Mouse (Mus musculus): ENCODE measurements around the gene Kif15.
A peak's percentile ranks its signal among the peaks of the same experiment; 100 is the strongest.

The Kif15 gene

DNA sequence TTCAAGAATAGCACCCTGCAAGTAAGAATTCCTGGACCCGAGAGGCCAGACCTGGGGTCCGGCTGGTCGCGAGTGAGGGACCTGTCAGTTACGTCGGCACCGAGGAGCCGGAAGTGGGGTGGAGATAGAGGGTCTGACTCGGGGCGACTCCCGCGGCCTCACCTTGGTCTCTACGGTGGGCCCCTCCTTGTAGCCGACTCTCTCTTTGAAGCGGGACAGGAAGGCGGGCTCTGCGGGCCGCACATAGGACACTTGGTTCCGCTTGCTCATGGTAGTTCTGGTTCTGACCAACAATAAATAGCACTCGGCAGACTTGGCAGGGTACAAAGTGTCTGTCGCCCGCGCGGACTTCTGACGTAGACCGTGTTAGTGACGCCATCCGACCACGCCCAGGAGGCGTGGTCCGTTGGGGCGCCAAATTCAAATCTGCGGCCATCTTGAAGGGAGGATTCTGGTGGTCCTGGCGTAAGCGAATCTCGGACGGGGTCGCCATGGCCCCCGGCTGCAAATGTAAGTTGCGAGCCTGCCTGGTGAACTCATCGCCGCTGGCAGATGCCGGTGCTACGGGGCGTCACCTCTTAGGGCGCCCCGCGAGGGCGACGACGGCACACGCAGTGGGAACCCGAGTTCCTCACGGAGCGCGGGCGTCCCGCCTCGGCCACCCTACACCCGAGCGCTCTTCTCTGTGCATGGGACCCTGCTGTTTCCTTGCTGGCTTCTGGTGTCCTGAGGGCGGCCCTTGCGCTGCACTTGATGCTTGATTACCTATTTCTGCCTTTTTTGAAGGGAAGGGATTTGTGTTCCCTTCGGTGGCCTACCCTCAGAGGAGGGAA, at the start of gene Kif15, which contains the start of gene 1110059G10Rik:
TSS of gene Kif15 (plus strand) at position 404 of the 833 bp plus-strand sequence.
TSS of gene 1110059G10Rik (minus strand) at position 358 of the 833 bp plus-strand sequence.
- DNase-seq, result peak; percentile 79 to 94

DNA sequence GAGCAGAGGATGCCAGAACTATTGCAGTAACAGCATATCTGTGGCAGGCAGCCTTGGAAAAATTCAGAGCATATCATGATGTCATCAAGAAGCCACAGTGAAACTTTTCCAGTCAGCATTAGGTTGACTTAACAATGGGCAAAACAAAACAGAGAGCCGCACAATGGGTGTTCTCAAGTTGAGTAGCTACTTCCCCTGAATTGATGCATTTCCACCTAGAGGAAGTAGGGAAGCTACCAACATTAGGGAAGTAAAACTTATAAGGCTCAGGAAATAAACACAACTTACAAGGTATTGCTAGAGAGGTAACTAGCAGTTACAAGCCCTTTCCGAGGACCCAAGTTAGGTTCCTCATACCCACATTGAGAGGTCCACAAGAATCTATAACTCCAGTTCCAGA, 49.8 kb upstream of the Kif15 start:
- no peak for DNase-seq

DNA sequence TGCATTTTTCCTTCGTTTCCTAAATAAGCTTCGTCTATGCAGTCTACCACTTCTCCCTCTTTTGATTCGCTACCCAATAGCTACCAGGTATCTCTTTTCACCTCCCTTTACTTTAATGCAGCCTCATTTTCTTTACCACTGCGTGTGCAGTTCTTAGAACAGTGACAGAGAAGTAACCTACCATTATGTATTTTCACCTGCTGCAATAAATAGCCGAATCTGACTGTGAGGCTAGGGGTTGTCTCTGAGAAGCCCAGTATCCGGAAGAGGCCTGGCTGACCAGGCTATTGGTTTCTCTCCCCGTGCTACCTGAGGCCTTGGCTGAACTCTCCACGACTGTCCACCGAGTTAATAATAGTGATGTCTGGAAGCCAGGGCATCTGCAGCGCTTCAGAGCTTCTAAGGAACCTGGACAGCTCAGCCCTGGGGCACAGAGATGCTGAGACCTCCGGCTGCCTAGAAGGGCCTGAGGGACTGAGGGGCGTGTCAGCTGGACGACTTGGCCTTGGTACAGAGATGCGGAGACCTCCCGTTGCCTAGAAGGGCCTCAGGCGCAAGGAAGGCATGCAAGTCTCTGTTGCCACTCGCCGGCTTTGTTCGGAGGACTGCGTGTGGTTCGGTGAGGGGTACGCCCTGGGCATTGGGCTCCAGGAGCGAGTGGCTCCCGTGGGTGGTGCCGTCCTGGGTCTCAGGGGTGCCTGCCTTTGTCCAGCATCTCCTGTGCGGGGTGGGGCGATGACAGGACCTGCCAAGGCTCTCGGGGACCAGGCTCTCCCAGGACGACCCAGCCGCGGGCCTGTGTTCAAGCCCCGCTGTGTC, 47.9 kb upstream of the Kif15 start:
- no peak for DNase-seq

GRCm38 (mm10) chr9:122922436-122922835, 28.4 kb upstream of the Kif15 start:
- no peak for DNase-seq

GRCm38 (mm10) chr9:122922936-122923381, 27.9 kb upstream of the Kif15 start, which contains the start of gene Zfp105:
TSS of gene Zfp105 (plus strand) at chr9:122923072.
- peak in 1 of 2 experiments; percentile 24 for DNase-seq

DNA sequence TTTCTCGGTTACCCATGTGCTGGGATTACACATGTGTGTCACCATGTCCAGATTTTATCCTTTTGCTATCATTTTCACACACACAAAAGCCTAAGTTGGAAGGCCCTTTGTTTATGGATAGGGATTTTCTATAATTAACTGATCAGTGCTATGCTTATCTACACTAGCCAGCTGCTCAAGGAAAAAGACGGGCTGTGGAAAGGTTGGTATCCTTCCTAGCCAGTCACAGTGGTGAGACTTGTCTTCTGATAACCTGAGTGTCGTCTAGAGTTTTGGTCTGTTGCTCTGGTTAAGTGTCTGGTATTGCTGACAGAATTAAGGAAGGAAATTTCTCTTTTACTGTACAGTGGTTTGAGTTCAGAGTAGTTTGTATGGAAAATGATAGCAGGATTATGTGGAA, 21.9 kb upstream of the Kif15 start:
- DNase-seq, result no peak

DNA sequence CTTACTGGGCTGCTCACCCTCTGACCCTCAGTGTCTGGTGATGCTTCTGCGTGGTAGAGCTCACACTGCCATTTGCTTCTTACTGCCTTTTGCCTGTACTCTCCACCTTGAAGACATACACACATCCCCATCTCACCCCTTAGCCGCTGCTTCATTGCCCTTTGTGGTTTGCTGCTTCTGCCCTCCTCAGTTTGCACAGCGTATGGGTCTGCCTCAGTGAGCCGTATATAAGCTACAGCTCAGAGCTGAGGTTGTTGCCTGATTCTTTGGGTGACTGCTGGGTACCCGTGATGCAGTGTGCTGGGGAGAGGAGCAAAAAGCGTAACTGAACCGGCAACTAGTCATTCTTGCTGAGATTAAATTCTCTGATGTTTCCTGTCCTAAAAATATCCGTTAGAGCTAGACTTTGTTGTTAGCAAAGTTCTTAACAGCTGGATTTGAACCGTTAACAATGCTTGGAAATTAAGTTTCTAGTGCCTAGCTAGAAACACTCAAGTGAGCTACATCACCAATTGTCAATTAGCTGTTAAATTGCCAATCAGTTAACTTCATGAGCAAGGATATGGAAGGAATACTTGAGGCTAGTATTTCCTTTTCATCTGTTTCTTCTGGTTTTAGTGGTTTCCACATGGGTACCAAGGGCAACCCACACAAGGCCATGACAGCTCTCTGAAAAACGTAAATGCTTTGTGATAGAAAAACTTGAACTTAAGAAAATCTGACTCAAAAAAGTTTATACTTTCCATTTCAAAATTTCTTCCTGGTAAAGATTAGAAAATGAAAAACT, 47.8 kb downstream of the Kif15 start:
- DNase-seq, result no peak

DNA sequence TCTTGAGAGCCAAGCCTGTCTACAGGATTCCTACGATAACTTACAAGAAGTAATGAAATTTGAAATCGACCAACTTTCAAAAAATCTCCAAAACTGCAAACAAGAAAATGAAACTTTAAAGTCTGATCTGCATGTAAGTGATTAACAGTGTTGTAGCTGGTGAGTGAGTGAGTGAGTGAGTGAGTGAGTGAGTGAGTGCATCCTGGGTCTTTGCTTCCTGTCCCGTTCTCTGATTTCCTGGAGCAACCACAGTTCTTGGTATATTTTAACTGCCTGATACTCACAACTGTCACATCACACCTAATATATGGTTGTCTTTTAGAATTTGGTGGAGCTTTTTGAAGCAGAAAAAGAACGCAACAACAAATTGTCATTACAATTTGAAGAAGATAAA, 48.3 kb downstream of the Kif15 start:
- DNase-seq, result no peak

- DNase-seq, result no peak
Measured at GRCm38 (mm10) chr9:123004718-123005117, 53.9 kb downstream of the Kif15 start.

DNA sequence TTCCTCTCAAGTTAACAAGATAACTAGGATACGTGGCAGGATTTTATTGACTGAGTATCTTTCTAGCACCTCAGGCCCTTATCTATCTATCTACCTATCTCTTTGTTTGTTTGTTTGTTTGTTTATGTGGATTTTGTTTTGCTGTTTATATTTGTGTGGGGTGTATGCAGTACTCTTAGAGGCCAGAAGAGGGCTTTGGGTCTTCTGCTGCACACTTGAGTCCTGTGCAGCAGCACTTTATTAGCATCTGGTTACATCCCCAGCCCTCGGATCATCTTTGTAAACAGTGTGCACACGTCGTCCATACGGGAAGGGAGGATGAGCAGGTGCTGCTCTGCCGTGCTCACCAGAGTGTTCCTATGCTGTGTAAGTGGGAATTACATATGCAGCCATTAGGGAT, 55.2 kb downstream of the Kif15 start:
- DNase-seq, result no peak

DNA sequence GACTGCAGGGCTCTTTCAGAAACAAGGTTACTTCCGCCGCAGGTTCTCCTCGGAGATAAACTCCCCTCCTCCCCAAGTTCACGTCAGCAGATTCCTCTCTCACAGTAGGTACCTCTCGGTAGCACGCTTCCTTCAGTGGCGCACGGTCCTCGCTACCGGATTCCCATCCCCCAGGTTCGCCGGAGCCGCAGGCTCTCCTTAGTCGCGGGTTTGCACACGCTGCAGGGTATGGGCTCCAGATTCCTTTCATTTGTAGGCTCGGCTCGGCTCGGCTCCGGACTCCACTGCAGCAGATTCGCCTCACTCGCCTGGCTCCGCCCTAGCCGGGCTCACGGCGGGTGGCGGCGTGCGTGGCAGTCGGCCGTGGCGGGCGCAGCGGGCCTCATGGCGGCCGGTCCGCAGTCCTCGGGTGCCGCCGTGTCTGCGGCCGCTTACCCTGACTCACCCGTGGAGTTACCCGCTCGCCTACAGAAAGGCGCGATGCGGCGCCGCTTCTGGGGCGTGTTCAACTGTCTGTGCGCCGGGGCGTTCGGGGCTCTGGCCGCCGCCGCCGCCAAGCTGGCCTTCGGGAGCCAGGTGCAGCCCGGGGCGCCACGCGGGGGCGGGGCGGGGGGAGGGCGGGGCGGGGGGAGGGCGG, 70.3 kb downstream of the Kif15 start, which contains the start of gene Tmem42:
TSS of gene Tmem42 (plus strand) at position 332 of the 637 bp plus-strand sequence.
- DNase-seq, result peak; percentile 79 to 84

DNA sequence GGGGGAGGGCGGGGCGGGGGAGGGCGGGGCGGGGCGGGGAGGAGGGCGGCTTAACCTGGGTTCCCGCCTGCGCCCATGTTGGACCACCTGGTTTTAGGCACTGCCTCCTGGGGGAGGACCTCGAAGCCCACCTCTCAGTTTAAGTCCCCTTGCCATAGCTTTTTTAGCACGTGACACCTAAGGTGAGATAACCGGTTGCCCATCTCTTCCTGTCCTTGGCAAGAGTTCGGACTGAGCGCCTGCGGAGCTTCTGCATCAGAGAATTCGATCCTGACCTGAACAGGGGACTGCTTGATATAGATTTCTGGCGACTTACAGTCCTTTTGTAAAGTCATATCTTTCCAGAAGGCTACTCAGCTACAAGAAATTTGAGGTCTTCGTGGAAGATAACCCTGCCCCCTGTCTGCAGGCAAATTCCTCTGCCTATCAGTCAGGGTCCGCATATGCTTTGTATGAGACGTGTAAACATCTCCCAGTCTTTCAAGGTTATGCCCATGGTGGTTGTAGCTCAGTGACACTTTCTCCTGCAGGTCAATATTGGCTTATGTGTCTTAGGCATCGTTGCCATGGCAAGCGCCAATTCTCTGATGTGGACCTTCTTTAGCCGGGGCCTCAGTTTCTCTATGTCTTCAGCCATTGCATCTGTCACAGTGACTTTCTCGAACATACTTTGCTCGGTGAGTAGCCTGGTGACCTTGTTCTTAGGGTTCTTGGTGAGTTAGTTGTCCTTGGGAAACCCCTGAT, 71.0 kb downstream of the Kif15 start:
- DNase-seq, result peak in 1 of 2 experiments; percentile 4

DNA sequence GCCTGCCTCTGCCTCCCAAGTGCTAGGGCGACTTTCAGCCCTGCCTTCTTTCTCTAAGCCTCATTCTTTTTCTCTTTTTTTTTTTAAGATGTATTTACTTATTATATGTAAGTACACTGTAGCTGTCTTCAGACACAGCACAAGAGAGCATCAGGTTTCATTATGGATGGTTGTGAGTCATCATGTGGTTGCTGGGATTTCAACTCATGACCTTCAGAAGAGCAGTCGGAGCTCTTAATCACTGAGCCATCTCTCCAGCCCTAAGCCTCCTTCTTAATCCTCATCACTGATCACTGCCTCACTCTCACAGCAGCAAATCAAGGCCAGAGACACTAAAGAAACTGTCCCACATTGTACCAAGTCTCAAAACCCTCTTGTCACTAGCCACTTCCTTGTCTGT, 73.4 kb downstream of the Kif15 start:
- no peak for DNase-seq

DNA sequence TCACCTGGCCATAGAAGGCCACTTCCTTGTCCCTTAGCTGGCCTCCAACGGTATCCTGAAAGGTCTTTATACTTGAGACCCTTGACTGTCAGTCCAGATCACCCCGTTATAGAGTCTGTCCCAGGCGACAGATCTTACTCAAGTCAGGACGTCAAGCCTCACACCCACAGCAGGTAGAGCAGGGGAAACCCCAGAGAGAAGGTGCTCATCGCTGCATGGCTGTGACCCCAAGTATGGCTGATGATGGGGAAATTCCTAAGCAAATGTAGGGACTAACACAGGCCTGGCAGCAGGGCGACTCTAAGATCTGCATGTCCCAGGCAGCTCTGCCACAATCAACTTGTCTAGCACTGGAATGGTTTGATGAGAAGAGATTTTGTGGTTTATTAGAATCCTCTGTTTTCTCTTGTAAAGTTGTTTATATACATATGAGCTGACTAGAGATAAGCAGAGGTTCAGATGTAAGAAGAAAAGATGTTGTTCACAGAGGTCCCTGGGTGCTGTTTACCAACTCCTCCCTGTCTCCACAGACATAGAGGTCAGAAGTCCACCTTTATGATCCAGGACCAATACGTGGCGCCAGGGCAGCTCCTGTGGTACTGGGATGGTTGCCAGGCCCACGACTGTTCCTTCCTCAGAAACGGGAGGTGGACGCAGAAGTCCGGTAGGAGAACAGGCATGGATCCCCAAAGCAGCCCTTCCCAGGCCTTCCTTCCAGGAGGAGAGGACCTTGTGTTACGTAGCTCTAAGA, 80.8 kb downstream of the Kif15 start:
- DNase-seq, result no peak

DNA sequence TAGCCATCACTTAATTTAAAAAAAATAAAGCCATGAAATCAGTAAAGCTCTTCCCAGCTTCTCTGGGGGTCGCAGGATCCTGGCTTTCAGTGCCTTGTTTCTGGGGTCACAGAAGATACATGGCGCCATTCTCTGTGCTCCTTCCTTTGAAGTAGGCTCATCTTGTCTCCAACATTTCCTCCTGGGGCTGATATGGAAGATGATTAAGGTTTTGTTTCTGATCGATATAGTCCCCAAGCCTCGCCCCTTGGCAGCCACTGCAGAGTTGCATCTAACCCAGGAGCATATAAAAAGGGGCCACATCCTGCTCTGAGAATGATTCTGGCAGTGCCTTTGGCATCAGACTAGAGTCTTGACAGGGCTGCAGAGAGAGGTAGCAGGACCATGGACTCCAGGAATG, 83.6 kb downstream of the Kif15 start, which contains the start of gene Tgm4:
TSS of gene Tgm4 (plus strand) at position 301 of the 400 bp plus-strand sequence.
- DNase-seq, result no peak

GRCm38 (mm10) chr9:123047665-123048064, 96.8 kb downstream of the Kif15 start:
- DNase-seq, result no peak

DNA sequence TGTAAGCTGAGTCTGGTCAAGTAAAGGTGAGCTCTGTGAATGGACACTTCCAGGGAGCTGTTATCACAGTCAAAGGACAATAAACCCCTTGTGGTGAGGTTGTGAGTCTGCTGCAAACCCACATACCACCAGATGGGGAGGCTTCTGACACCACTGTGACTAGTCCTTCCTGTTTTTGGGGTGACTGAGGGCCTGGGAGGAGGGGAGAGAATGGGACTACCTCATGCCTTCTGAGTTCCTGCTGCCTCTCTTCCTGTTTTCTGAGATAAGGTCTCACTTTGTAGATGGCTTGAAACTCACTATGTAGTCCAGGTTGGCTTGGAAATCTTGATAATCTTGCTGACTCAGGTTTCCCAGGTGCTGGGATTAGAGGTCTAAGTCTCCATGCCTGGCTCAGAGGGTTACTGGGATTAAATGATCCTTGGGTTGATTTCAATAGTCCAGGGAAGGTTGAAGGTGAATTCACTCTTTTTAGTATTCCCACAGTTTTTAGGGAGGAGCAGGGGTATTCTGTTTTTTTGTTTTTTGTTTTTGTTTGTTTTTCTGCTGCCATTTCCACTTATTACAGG, 108.0 kb downstream of the Kif15 start:
- no peak for DNase-seq

- DNase-seq, result no peak
Measured at GRCm38 (mm10) chr9:123060172-123060571, 109.3 kb downstream of the Kif15 start.
